Mouse (Mus musculus) ovary, adult 18-20 months (tissue): ENCODE data around the gene Olfr403.
"Not testable (repeated sequence)": the region's sequence is repeated elsewhere in the genome, so short reads cannot be mapped to it uniquely, and the experiment has no call there.

ENCODE experiments used
- DNase-seq: peaks from one replicate; pipeline ENCODE4 v3.0.0; 2022; ENCODE audit warnings: low spot score, mixed read lengths

Gene Olfr403

GRCm38 (mm10) chr11:74185949-74186348 lies at the start of gene Olfr403:
TSS of gene Olfr403 (plus strand) at chr11:74186249.
- no peak for DNase-seq

- DNase-seq, result not testable (repeated sequence)
Measured at GRCm38 (mm10) chr11:74140001-74140400, 46.0 kb upstream of the Olfr403 start.

- no peak for DNase-seq
Measured at GRCm38 (mm10) chr11:74145866-74146265, 40.2 kb upstream of the Olfr403 start.

- no peak for DNase-seq
Measured at GRCm38 (mm10) chr11:74153229-74153628, 32.8 kb upstream of the Olfr403 start, which contains the start of gene Olfr402. TSS of gene Olfr402 (plus strand) at chr11:74153529.

- DNase-seq, result no peak
Measured at GRCm38 (mm10) chr11:74168771-74169170, 17.3 kb upstream of the Olfr403 start.

- no peak for DNase-seq
Measured at GRCm38 (mm10) chr11:74183168-74183567, 2.9 kb upstream of the Olfr403 start.

- no peak for DNase-seq
Measured at GRCm38 (mm10) chr11:74183745-74184144, 2.3 kb upstream of the Olfr403 start.

GRCm38 (mm10) chr11:74211279-74211678 lies 25.2 kb downstream of the Olfr403 start, which contains the start of gene Olfr43:
TSS of gene Olfr43 (minus strand) at chr11:74211379.
- DNase-seq, result no peak

- DNase-seq, result peak; percentile 27
Measured at GRCm38 (mm10) chr11:74241201-74241600, 55.2 kb downstream of the Olfr403 start.
